Mouse (Mus musculus) MEL-GATA-1-ER (cell line): Measurements from ENCODE around the gene Foxn1.

ENCODE experiments used
- DNase-seq: peaks from one replicate; pipeline ENCODE4 v3.0.0-alpha.2; 2012; ENCODE audit warnings: low read depth; ENCODE audit errors: extremely low read depth

Foxn1 gene

GRCm38 (mm10) chr11:78386508-78387043 lies at the start of gene Foxn1:
Gene Foxn1, minus strand, starts transcription at chr11:78386558.
- no peak for DNase-seq

- peak; percentile 39 for DNase-seq
These were observed 49.5 kb upstream of the Foxn1 start for GRCm38 (mm10) chr11:78435776-78436349.

GRCm38 (mm10) chr11:78434052-78434451 lies 47.7 kb upstream of the Foxn1 start:
- no peak for DNase-seq

- no peak for DNase-seq
These were observed 44.8 kb upstream of the Foxn1 start for GRCm38 (mm10) chr11:78431176-78431575.

- DNase-seq, result no peak
These were observed 44.0 kb upstream of the Foxn1 start for GRCm38 (mm10) chr11:78430195-78430878.

- DNase-seq, result no peak
These were observed 42.0 kb upstream of the Foxn1 start for GRCm38 (mm10) chr11:78428309-78428708.

GRCm38 (mm10) chr11:78427655-78428054 lies 41.3 kb upstream of the Foxn1 start:
- DNase-seq, result no peak

- no peak for DNase-seq
These were observed 39.2 kb upstream of the Foxn1 start for GRCm38 (mm10) chr11:78425572-78425971.

- DNase-seq, result no peak
These were observed 38.0 kb upstream of the Foxn1 start for GRCm38 (mm10) chr11:78424352-78424751.

- no peak for DNase-seq
These were observed 35.9 kb upstream of the Foxn1 start, which contains the start of gene Slc13a2 for GRCm38 (mm10) chr11:78422055-78422819. Gene Slc13a2, minus strand, starts transcription at chr11:78422217.

GRCm38 (mm10) chr11:78421201-78422009 lies 35.0 kb upstream of the Foxn1 start:
- no peak for DNase-seq

GRCm38 (mm10) chr11:78420263-78420889 lies 34.0 kb upstream of the Foxn1 start:
- no peak for DNase-seq

GRCm38 (mm10) chr11:78416854-78417253 lies 30.5 kb upstream of the Foxn1 start:
- DNase-seq, result no peak

GRCm38 (mm10) chr11:78412861-78413260 lies 26.5 kb upstream of the Foxn1 start:
- no peak for DNase-seq

GRCm38 (mm10) chr11:78412324-78412850 lies 26.0 kb upstream of the Foxn1 start:
- no peak for DNase-seq

- DNase-seq, result no peak
These were observed 25.4 kb upstream of the Foxn1 start for GRCm38 (mm10) chr11:78411606-78412323.

GRCm38 (mm10) chr11:78408256-78409240 lies 22.2 kb upstream of the Foxn1 start:
- DNase-seq, result no peak

- no peak for DNase-seq
These were observed 15.7 kb upstream of the Foxn1 start for GRCm38 (mm10) chr11:78402062-78402461.

- DNase-seq, result no peak
These were observed 15.1 kb upstream of the Foxn1 start for GRCm38 (mm10) chr11:78401469-78401868.
